Mouse (Mus musculus): Measurements from ENCODE around the gene Rgp1. TPM values are rescaled to one million over a fixed set of nuclear protein-coding genes. Genes with fewer than 3 reads are reported as not detected.
"Not testable (repeated sequence)": the region's sequence is repeated elsewhere in the genome, so short reads cannot be mapped to it uniquely, and the experiment has no call there.

Gene Rgp1
- polyA plus RNA-seq, 1 experiment, result 31.9 TPM

DNA sequence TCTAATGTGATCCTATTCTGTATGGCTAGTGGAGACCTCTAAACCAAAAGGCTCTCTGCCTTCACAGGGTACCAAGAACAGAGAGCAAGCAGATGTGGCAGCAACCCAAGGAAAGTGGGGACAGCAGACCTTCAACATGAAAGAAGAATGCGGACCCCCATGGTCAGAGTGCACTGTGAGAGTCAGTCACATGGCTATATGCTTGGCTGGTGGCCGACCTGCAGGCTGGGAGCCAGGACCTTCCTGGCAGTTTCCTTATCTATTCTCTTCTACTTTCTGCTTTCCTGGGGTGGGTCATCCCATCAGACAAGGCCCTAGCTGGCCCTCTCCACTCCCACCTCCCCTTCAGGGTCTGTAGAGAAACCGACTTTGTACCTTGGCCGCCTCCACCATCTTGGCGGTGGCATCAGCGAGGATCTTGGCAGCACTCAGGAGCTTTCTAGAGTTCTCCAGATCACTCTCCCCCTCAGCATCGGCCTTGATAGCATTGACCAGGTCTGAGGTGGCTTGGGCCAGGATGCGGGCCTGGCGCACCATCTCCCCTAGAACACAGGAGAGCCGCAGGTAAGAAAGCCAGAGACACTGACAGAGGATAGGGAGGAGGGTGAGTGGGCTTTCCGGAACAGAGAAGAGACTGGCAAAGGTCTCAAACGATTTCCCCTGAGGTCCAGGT is 32.0 kb upstream of the Rgp1 start:
- Histone ChIP-seq H3K4me1 (ENCODE audit: control insufficient read depth, insufficient read depth, insufficient read length, low read length) (no peaks in the 10 kb centered on the region), H3K27me3 (ENCODE audit: control insufficient read depth, insufficient read depth, low read length) (no peaks in the 10 kb centered on the region), H3K36me3 (ENCODE audit: control insufficient read depth, insufficient read depth, low read length) (peaks cover 96% of the 10 kb centered on the region), H3K4me3 (ENCODE audit: low read depth, low read length) (no peak overlapping the region), H3K27ac (ENCODE audit: insufficient read depth, low read depth, low read length) (no peak overlapping the region)
- TF ChIP-seq POLR2A (IDR thresholded peaks at IDR 0.05; ENCODE audit: low read depth, low read length) (no peak), CTCF (IDR thresholded peaks at IDR 0.05; ENCODE audit: extremely low read depth, insufficient read length, insufficient replicate concordance, low read depth, low read length) (no peak)
- 89% methylated on average over 12 of the region's 12 CpGs for WGBS

DNA sequence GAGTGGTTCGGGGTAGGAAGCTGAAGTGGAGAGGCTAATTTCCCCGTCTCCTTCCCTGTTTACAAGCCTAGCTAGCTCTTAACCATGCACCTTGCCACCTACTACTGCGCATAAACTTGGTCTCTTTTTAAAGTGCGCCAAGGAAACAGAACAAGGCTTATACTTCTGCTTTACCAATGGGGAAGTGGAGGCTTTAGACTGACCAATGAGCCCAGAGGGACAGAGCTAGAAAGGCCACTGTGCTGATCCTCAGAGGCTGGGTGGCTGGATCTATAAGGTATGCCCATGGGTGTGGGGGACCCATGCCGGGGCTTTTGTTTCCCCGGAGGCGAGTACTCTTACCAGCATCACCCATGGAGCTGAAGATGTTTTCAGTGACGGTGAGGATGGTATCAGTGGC is 31.4 kb upstream of the Rgp1 start:
- WGBS, result 89% methylated on average over 8 of the region's 8 CpGs
- Histone ChIP-seq H3K27me3 (ENCODE audit: control insufficient read depth, insufficient read depth, low read length) (no peaks in the 10 kb centered on the region), H3K27ac (ENCODE audit: insufficient read depth, low read depth, low read length) (no peak overlapping the region), H3K4me3 (ENCODE audit: low read depth, low read length) (no peak overlapping the region), H3K36me3 (ENCODE audit: control insufficient read depth, insufficient read depth, low read length) (peaks cover 94% of the 10 kb centered on the region), H3K4me1 (ENCODE audit: control insufficient read depth, insufficient read depth, insufficient read length, low read length) (no peaks in the 10 kb centered on the region)
- TF ChIP-seq CTCF (IDR thresholded peaks at IDR 0.05; ENCODE audit: extremely low read depth, insufficient read length, insufficient replicate concordance, low read depth, low read length), result no peak
- no peak for TF ChIP-seq POLR2A (IDR thresholded peaks at IDR 0.05; ENCODE audit: low read depth, low read length)

GRCm38 (mm10) chr4:43549055-43549454 is 29.5 kb upstream of the Rgp1 start:
- Histone ChIP-seq H3K27ac (ENCODE audit: insufficient read depth, low read depth, low read length) (no peak overlapping the region), H3K27me3 (ENCODE audit: control insufficient read depth, insufficient read depth, low read length) (no peaks in the 10 kb centered on the region), H3K4me3 (ENCODE audit: low read depth, low read length) (no peak overlapping the region), H3K4me1 (ENCODE audit: control insufficient read depth, insufficient read depth, insufficient read length, low read length) (no peaks in the 10 kb centered on the region), H3K36me3 (ENCODE audit: control insufficient read depth, insufficient read depth, low read length) (peaks cover 94% of the 10 kb centered on the region)
- TF ChIP-seq CTCF (IDR thresholded peaks at IDR 0.05; ENCODE audit: extremely low read depth, insufficient read length, insufficient replicate concordance, low read depth, low read length), result no peak
- TF ChIP-seq POLR2A (IDR thresholded peaks at IDR 0.05; ENCODE audit: low read depth, low read length), result no peak
- 93% methylated on average over 12 of the region's 12 CpGs for WGBS

GRCm38 (mm10) chr4:43551854-43552253 is 26.7 kb upstream of the Rgp1 start:
- H3K27me3 ChIP-seq (ENCODE audit: control insufficient read depth, insufficient read depth, low read length); H3K27ac ChIP-seq (ENCODE audit: insufficient read depth, low read depth, low read length); H3K4me3 ChIP-seq (ENCODE audit: low read depth, low read length); H3K4me1 ChIP-seq (ENCODE audit: control insufficient read depth, insufficient read depth, insufficient read length, low read length): not testable (repeated sequence)
- peaks cover 93% of the 10 kb centered on the region for H3K36me3 ChIP-seq (ENCODE audit: control insufficient read depth, insufficient read depth, low read length)
- 82% methylated on average over 6 of the region's 6 CpGs for WGBS

GRCm38 (mm10) chr4:43552437-43552836 is 26.1 kb upstream of the Rgp1 start:
- TF ChIP-seq POLR2A (IDR thresholded peaks at IDR 0.05; ENCODE audit: low read depth, low read length), result no peak
- TF ChIP-seq CTCF (IDR thresholded peaks at IDR 0.05; ENCODE audit: extremely low read depth, insufficient read length, insufficient replicate concordance, low read depth, low read length), result no peak
- Histone ChIP-seq H3K36me3 (ENCODE audit: control insufficient read depth, insufficient read depth, low read length) (peaks cover 89% of the 10 kb centered on the region), H3K27ac (ENCODE audit: insufficient read depth, low read depth, low read length) (no peak overlapping the region), H3K27me3 (ENCODE audit: control insufficient read depth, insufficient read depth, low read length) (no peaks in the 10 kb centered on the region), H3K4me1 (ENCODE audit: control insufficient read depth, insufficient read depth, insufficient read length, low read length) (no peaks in the 10 kb centered on the region), H3K4me3 (ENCODE audit: low read depth, low read length) (no peak overlapping the region)
- whole genome bisulfite sequencing, result 97% methylated on average over 5 of the region's 5 CpGs

- Histone ChIP-seq H3K27me3 (ENCODE audit: control insufficient read depth, insufficient read depth, low read length) (no peaks in the 10 kb centered on the region), H3K4me3 (ENCODE audit: low read depth, low read length) (no peak overlapping the region), H3K4me1 (ENCODE audit: control insufficient read depth, insufficient read depth, insufficient read length, low read length) (peaks cover 6% of the 10 kb centered on the region; the same call in 1 of the 2 replicates), H3K36me3 (ENCODE audit: control insufficient read depth, insufficient read depth, low read length) (peaks cover 74% of the 10 kb centered on the region), H3K27ac (ENCODE audit: insufficient read depth, low read depth, low read length) (no peak overlapping the region)
- no peak for TF ChIP-seq POLR2A (IDR thresholded peaks at IDR 0.05; ENCODE audit: low read depth, low read length)
- no peak for TF ChIP-seq CTCF (IDR thresholded peaks at IDR 0.05; ENCODE audit: extremely low read depth, insufficient read length, insufficient replicate concordance, low read depth, low read length)
Measured at GRCm38 (mm10) chr4:43553891-43554290, 24.6 kb upstream of the Rgp1 start.

GRCm38 (mm10) chr4:43555926-43556325 is 22.6 kb upstream of the Rgp1 start:
- no peak overlapping the region for H3K4me3 ChIP-seq (ENCODE audit: low read depth, low read length)
- no peak overlapping the region for H3K27ac ChIP-seq (ENCODE audit: insufficient read depth, low read depth, low read length)
- TF ChIP-seq POLR2A (IDR thresholded peaks at IDR 0.05; ENCODE audit: low read depth, low read length) (no peak), CTCF (IDR thresholded peaks at IDR 0.05; ENCODE audit: extremely low read depth, insufficient read length, insufficient replicate concordance, low read depth, low read length) (no peak)
- WGBS, result 91% methylated on average over 7 of the region's 7 CpGs
- H3K4me1 ChIP-seq (ENCODE audit: control insufficient read depth, insufficient read depth, insufficient read length, low read length), result peaks cover 12% of the 10 kb centered on the region; the same call in 1 of the 2 replicates
- H3K36me3 ChIP-seq (ENCODE audit: control insufficient read depth, insufficient read depth, low read length), result peaks cover 55% of the 10 kb centered on the region
- no peaks in the 10 kb centered on the region for H3K27me3 ChIP-seq (ENCODE audit: control insufficient read depth, insufficient read depth, low read length)
